Mouse (Mus musculus): ENCODE measurements at regions not wholly inside any gene's neighbourhood (a gene's known extent, or its start where the extent isn't known, plus 50 kb on each side); places are given as distances from the start of the nearest gene placed in this dataset.

DNA sequence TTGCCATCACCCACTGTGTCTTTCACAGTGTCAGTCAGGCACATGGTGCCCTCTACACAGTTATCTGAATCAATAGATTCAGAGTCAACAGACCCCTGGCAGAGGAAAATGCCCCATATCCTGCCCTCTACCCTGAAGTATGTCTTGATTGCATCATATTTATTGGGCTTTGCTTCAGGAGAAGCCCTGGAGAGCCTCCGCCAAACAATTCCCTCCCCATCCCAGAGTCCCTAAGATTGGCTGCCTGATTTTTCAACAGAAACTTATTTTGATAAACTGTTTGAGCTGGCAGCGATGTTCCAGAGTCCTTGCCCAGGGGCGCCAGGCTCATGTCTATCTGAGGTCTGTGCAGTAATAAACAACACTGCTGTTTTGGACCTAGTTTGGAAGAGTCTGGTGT, 117.2 kb upstream of the Dusp10 start:
- Histone ChIP-seq H3K27ac (ENCODE audit: low read length) (no peak overlapping the region), H3K27me3 (replicated peaks; ENCODE audit: insufficient read depth, low read length) (no peaks in the 10 kb centered on the region), H3K4me2 (replicated peaks; ENCODE audit: low read depth, low read length) (no peak overlapping the region), H3K4me3 (ENCODE audit: low read depth, low read length) (no peak overlapping the region), H3K9me3 (ENCODE audit: low read length) (no peaks in the 10 kb centered on the region), H3K36me3 (ENCODE audit: insufficient read depth, low read length) (no peaks in the 10 kb centered on the region), H3K4me1 (ENCODE audit: insufficient read depth, low read depth, low read length) (no peaks in the 10 kb centered on the region), H3K9ac (replicated peaks; ENCODE audit: low read depth) (no peak overlapping the region)
- DNase-seq (ENCODE audit: low spot score) (no peak), ATAC-seq (no peak)
- TF ChIP-seq CTCF (IDR thresholded peaks at IDR 0.05) (no peak), EP300 (IDR thresholded peaks at IDR 0.05) (no peak)
- WGBS = 87% methylated on average over 3 of the region's 3 CpGs

GRCm38 (mm10) chr1:183898091-183898490, 115.0 kb upstream of the Dusp10 start:
- H3K27ac ChIP-seq (ENCODE audit: low read length) = no peak overlapping the region
- ATAC-seq (no peak), DNase-seq (ENCODE audit: low spot score) (no peak)
- no peaks in the 10 kb centered on the region for H3K4me1 ChIP-seq (ENCODE audit: insufficient read depth, low read depth, low read length)
- WGBS = 83% methylated on average over 3 of the region's 3 CpGs
- no peak overlapping the region for H3K4me2 ChIP-seq (replicated peaks; ENCODE audit: low read depth, low read length)
- H3K9ac ChIP-seq (replicated peaks; ENCODE audit: low read depth) = no peak overlapping the region
- no peaks in the 10 kb centered on the region for H3K27me3 ChIP-seq (replicated peaks; ENCODE audit: insufficient read depth, low read length)
- H3K4me3 ChIP-seq (ENCODE audit: low read depth, low read length) = no peak overlapping the region
- H3K36me3 ChIP-seq (ENCODE audit: insufficient read depth, low read length) = no peaks in the 10 kb centered on the region
- TF ChIP-seq CTCF (IDR thresholded peaks at IDR 0.05) = no peak
- TF ChIP-seq EP300 (IDR thresholded peaks at IDR 0.05) = no peak
- H3K9me3 ChIP-seq (ENCODE audit: low read length) = no peaks in the 10 kb centered on the region

GRCm38 (mm10) chr1:183904564-183904963, 108.5 kb upstream of the Dusp10 start:
- no peak overlapping the region for H3K27ac ChIP-seq (ENCODE audit: low read length)
- no peak for ATAC-seq
- no peaks in the 10 kb centered on the region for H3K4me1 ChIP-seq (ENCODE audit: insufficient read depth, low read depth, low read length)
- no peaks in the 10 kb centered on the region for H3K36me3 ChIP-seq (ENCODE audit: insufficient read depth, low read length)
- no peak overlapping the region for H3K4me2 ChIP-seq (replicated peaks; ENCODE audit: low read depth, low read length)
- WGBS = 88% methylated on average over 7 of the region's 7 CpGs
- no peak overlapping the region for H3K9ac ChIP-seq (replicated peaks; ENCODE audit: low read depth)
- H3K4me3 ChIP-seq (ENCODE audit: low read depth, low read length) = no peak overlapping the region
- no peaks in the 10 kb centered on the region for H3K9me3 ChIP-seq (ENCODE audit: low read length)
- no peak for DNase-seq (ENCODE audit: low spot score)
- no peaks in the 10 kb centered on the region for H3K27me3 ChIP-seq (replicated peaks; ENCODE audit: insufficient read depth, low read length)
- TF ChIP-seq EP300 (IDR thresholded peaks at IDR 0.05) = no peak
- TF ChIP-seq CTCF (IDR thresholded peaks at IDR 0.05) = no peak

GRCm38 (mm10) chr1:183905345-183906142, 107.6 kb upstream of the Dusp10 start:
- TF ChIP-seq CTCF (IDR thresholded peaks at IDR 0.05) (no peak), EP300 (IDR thresholded peaks at IDR 0.05) (no peak)
- Histone ChIP-seq H3K9me3 (ENCODE audit: low read length) (no peaks in the 10 kb centered on the region), H3K27ac (ENCODE audit: low read length) (no peak overlapping the region), H3K4me2 (replicated peaks; ENCODE audit: low read depth, low read length) (no peak overlapping the region), H3K4me3 (ENCODE audit: low read depth, low read length) (no peak overlapping the region), H3K9ac (replicated peaks; ENCODE audit: low read depth) (no peak overlapping the region), H3K27me3 (replicated peaks; ENCODE audit: insufficient read depth, low read length) (no peaks in the 10 kb centered on the region), H3K36me3 (ENCODE audit: insufficient read depth, low read length) (no peaks in the 10 kb centered on the region), H3K4me1 (ENCODE audit: insufficient read depth, low read depth, low read length) (no peaks in the 10 kb centered on the region)
- DNase-seq (ENCODE audit: low spot score) (no peak), ATAC-seq (peak; percentile 43; the same call in 1 of the 2 replicates)
- WGBS = 70% methylated on average over 11 of the region's 11 CpGs

DNA sequence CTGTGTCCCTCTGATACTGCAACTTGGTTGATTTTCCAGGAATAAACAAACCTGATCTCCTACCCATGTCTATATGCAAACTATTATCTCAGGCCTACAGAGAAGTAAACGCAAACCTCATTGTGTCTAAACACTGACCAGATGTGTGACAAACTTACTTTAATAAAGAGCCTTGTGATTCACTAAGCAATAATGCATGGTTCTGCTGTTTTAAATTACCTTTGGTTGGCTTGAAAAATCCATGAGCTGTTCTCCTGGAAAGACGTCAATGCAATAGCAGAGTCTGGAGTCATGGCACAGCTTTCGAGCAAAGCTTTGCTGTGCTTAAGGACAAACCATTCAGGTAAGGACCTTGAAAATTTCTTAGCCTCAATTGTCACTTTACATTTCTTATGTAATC, 95.4 kb upstream of the Dusp10 start:
- Histone ChIP-seq H3K4me1 (ENCODE audit: insufficient read depth, low read depth, low read length) (no peaks in the 10 kb centered on the region), H3K27ac (ENCODE audit: low read length) (no peak overlapping the region), H3K36me3 (ENCODE audit: insufficient read depth, low read length) (no peaks in the 10 kb centered on the region), H3K27me3 (replicated peaks; ENCODE audit: insufficient read depth, low read length) (no peaks in the 10 kb centered on the region), H3K4me2 (replicated peaks; ENCODE audit: low read depth, low read length) (no peak overlapping the region), H3K4me3 (ENCODE audit: low read depth, low read length) (no peak overlapping the region), H3K9ac (replicated peaks; ENCODE audit: low read depth) (no peak overlapping the region), H3K9me3 (ENCODE audit: low read length) (no peaks in the 10 kb centered on the region)
- DNase-seq (ENCODE audit: low spot score) (no peak), ATAC-seq (no peak)
- WGBS = 91% methylated on average over 3 of the region's 3 CpGs
- TF ChIP-seq CTCF (IDR thresholded peaks at IDR 0.05) (no peak), EP300 (IDR thresholded peaks at IDR 0.05) (no peak)

DNA sequence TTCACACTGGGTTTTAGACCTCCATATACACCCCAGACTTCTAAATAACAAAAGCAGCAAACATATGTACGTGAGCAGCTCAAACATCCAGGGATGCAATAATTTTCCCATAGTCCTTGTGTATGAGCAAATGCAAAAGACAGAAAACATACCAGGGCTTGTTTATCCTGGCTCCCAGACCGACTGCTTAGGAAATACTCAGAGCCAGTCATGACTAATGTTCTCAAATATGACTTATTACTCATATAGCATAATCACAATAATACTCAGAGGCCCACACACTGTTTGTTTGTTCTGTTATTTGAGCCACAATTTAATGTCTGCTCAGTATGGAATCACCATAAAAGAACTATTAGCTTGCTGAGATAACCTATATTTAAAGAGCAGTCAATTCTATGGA, 91.8 kb upstream of the Dusp10 start:
- 58% methylated on average over 2 of the region's 2 CpGs for WGBS
- no peak overlapping the region for H3K27ac ChIP-seq (ENCODE audit: low read length)
- H3K9me3 ChIP-seq (ENCODE audit: low read length) = no peaks in the 10 kb centered on the region
- no peaks in the 10 kb centered on the region for H3K27me3 ChIP-seq (replicated peaks; ENCODE audit: insufficient read depth, low read length)
- TF ChIP-seq EP300 (IDR thresholded peaks at IDR 0.05) (no peak), CTCF (IDR thresholded peaks at IDR 0.05) (no peak)
- H3K36me3 ChIP-seq (ENCODE audit: insufficient read depth, low read length) = no peaks in the 10 kb centered on the region
- H3K9ac ChIP-seq (replicated peaks; ENCODE audit: low read depth) = no peak overlapping the region
- no peak overlapping the region for H3K4me3 ChIP-seq (ENCODE audit: low read depth, low read length)
- DNase-seq (ENCODE audit: low spot score) (peak; percentile 22), ATAC-seq (no peak)
- no peak overlapping the region for H3K4me2 ChIP-seq (replicated peaks; ENCODE audit: low read depth, low read length)
- H3K4me1 ChIP-seq (ENCODE audit: insufficient read depth, low read depth, low read length) = no peaks in the 10 kb centered on the region

All from lung, postnatal 0 days (tissue).